Mouse (Mus musculus) midbrain, embryonic 14.5 days (tissue): Measurements from ENCODE around the gene Zfp804b. TPM values are rescaled to one million over a fixed set of nuclear protein-coding genes. Genes with fewer than 3 reads are reported as not detected.

ENCODE experiments used
- ATAC-seq: fragments of 200-750 bp; cut with Nextera tagmentation; 2 replicates; pipeline ENCODE4 v1.8.0; 2017; ENCODE audit warnings: moderate number of reproducible peaks, moderate library complexity; ENCODE audit not compliant: low FRiP score, low TSS enrichment
- DNase-seq: peaks from one replicate; pipeline ENCODE4 v3.0.0-alpha.2; 2015
- H3K27ac ChIP-seq: fragments of 300-500 bp; sonication (generic); replicated peaks from 2 replicates; pipeline ENCODE4 v1.5.1; 2014; ENCODE audit warnings: mild to moderate bottlenecking, low read depth, low read length, moderate library complexity
- H3K27me3 ChIP-seq: fragments of 300-500 bp; sonication (generic); 2 replicates; pipeline ENCODE4 v1.6.1; 2014; ENCODE audit warnings: low read length, control low read depth, mixed read lengths; ENCODE audit not compliant: control insufficient read depth, insufficient read depth
- H3K36me3 ChIP-seq: fragments of 300-500 bp; sonication (generic); 2 replicates; pipeline ENCODE4 v1.6.1; 2014; ENCODE audit warnings: low read length, control low read depth; ENCODE audit not compliant: control insufficient read depth, insufficient read depth
- H3K4me1 ChIP-seq: fragments of 300-500 bp; sonication (generic); 2 replicates; pipeline ENCODE4 v1.6.1; 2014; ENCODE audit warnings: mild to moderate bottlenecking, antibody characterized with exemption, low read length, control low read depth; ENCODE audit not compliant: control insufficient read depth, insufficient read depth
- H3K4me2 ChIP-seq: fragments of 300-500 bp; sonication (generic); 2 replicates; pipeline ENCODE4 v1.6.1; 2014; ENCODE audit warnings: mild to moderate bottlenecking, low read length, moderate library complexity
- H3K4me3 ChIP-seq: fragments of 300-500 bp; sonication (generic); replicated peaks from 2 replicates; pipeline ENCODE4 v1.5.1; 2014; ENCODE audit warnings: low read depth, low read length
- H3K9ac ChIP-seq: fragments of 300-500 bp; sonication (generic); replicated peaks from 2 replicates; pipeline ENCODE4 v1.6.1; 2014; ENCODE audit warnings: mild to moderate bottlenecking, low read length, moderate library complexity
- H3K9me3 ChIP-seq: fragments of 300-500 bp; sonication (generic); 2 replicates; pipeline ENCODE4 v1.6.1; 2016; ENCODE audit warnings: low read length, control low read depth, mixed read lengths; ENCODE audit not compliant: control insufficient read depth
- WGBS: fragments of 180-500 bp; shearing (Covaris S2); extraction: QIAGEN DNeasy Blood & Tissue Kit; methylation state at CpG from one replicate; pipeline ENCODE4 v1.1.7; 2014; 5-methylcytosine and 5-hydroxymethylcytosine counted together
- polyA plus RNA-seq: library from polyadenylated mRNA; unstranded; fragments of >200 nt; fragmentation: Nextera tagmentation; extraction: Ambion mirVana; gene quantifications from 2 replicates; pipeline ENCODE4 v1.2.1, GENCODE M21; 2014

Zfp804b gene
- polyA plus RNA-seq, 1 experiment from 2014 or later, result 1.7 TPM

DNA sequence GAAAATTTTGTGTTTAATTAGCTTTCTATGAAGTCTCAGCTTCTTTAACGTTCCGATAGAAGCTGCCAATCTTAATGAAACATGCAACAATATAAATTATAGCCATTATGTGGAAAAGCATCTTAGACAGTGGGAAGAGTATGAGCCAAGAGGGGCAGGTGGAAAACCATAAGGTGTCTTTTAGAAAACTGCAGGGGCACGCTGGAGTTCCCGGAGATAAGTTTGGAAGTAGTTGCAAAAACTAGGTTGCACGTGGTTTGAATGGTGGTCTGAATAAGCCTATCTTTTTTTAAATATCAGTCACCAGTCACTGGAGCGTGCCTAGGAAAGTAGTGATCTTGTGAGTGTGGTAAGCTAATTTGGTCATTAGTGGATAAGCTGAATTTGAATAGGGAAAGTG is 473.0 kb downstream of the Zfp804b start:
- Histone ChIP-seq H3K27ac (no peak overlapping the region), H3K4me2 (no peak overlapping the region), H3K9ac (no peak overlapping the region), H3K9me3 (no peaks in the 10 kb centered on the region), H3K4me1 (no peaks in the 10 kb centered on the region), H3K4me3 (no peak overlapping the region), H3K36me3 (no peaks in the 10 kb centered on the region), H3K27me3 (no peaks in the 10 kb centered on the region)
- no peak for ATAC-seq
- no peak for DNase-seq
- 91% methylated on average over 6 of the region's 6 CpGs for WGBS

DNA sequence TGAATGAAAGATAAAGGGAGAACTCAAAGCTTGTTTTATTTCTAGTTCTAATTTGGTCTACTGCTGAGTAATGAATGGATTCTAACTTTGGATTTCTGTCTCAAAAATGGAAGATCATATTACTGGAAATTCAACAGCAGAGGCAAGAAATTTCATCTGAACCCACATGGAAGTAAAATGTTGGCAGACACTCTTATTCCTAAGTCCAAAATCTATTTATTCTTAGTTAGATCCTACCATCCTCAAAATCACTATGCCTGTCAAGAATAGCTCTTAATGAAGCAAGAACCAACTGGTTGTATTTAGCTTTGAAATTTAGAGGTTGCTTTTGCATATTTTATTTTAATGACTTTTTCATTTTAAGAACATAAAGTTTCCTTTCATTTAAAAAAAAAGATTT is 473.6 kb downstream of the Zfp804b start:
- Histone ChIP-seq H3K4me1 (no peaks in the 10 kb centered on the region), H3K4me2 (no peak overlapping the region), H3K27ac (no peak overlapping the region), H3K27me3 (no peaks in the 10 kb centered on the region), H3K4me3 (no peak overlapping the region), H3K36me3 (no peaks in the 10 kb centered on the region), H3K9me3 (no peaks in the 10 kb centered on the region), H3K9ac (no peak overlapping the region)
- DNase-seq (no peak), ATAC-seq (no peak)

DNA sequence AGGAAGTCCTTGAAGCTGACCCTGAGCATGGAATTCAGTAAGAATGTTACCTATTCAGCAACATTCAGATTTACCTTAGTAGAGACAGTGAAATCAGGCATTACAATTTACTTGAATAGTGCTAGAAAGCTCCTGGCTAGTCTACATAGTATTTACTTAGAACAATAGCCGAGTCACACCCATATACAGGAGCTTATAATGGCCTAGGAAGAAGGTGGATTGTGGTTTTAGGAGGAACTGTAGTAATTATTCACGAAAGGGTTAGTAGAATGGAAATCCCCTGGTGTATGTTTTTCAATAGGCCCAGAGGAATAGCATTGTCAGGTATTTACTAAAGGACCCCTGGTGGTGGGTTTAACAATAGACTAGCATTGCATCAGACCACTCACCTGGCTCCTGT is 549.2 kb downstream of the Zfp804b start:
- Histone ChIP-seq H3K4me3 (no peak overlapping the region), H3K27ac (no peak overlapping the region), H3K4me2 (no peak overlapping the region), H3K9ac (no peak overlapping the region), H3K27me3 (no peaks in the 10 kb centered on the region), H3K4me1 (no peaks in the 10 kb centered on the region), H3K9me3 (no peaks in the 10 kb centered on the region), H3K36me3 (no peaks in the 10 kb centered on the region)
- no peak for DNase-seq
- ATAC-seq, result no peak
- 78% methylated on average over 2 of the region's 2 CpGs for WGBS

DNA sequence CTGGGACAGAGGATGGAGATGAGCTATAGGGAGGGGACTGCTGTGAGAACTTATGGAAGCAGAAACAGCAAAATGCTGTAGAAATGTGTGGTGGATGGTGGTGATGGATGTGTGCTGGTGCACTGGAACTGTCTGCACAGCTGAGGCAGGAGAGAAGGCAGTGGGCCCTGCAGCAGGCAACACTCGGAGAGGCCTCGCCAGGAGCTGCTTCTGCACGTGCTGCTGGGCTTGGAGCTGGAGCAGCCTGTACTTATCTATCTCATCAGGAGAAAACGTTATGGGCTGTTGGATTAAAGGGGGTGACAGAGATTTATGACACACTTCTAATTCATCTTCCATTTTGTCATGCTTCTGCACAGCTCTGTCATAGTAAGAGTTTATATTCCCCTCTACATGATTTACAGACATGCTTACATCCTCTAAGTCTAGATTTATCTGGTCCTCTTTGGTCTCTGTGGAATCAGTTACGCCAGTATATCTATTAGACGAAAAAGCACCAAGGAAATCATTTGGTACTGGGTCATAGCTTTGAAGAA is 575.1 kb downstream of the Zfp804b start:
- H3K4me1 ChIP-seq, result no peaks in the 10 kb centered on the region
- H3K9me3 ChIP-seq, result no peaks in the 10 kb centered on the region
- no peak overlapping the region for H3K27ac ChIP-seq
- H3K27me3 ChIP-seq, result no peaks in the 10 kb centered on the region
- ATAC-seq (no peak), DNase-seq (no peak)
- H3K4me2 ChIP-seq, result no peak overlapping the region
- H3K36me3 ChIP-seq, result no peaks in the 10 kb centered on the region
- WGBS, result 86% methylated on average over 6 of the region's 6 CpGs
- H3K4me3 ChIP-seq, result no peak overlapping the region
- H3K9ac ChIP-seq, result no peak overlapping the region

Other genes starting within 250 kb of the Zfp804b start
- gene Tex47, start 40.6 kb downstream of the Zfp804b start, polyA plus RNA-seq, result 0.57 and 0.80 TPM in 2 replicates